Mouse (Mus musculus) limb, embryonic 11.5 days (tissue): Measurements from ENCODE around the gene Lrrc28. TPM values are rescaled to one million over a fixed set of nuclear protein-coding genes. Genes with fewer than 3 reads are reported as not detected.

ENCODE experiments used
- ATAC-seq: fragments of 200-750 bp; cut with Nextera tagmentation; 2 replicates; pipeline ENCODE4 v1.8.0; 2017; ENCODE audit warnings: low read depth; ENCODE audit not compliant: insufficient number of reproducible peaks, low FRiP score, low TSS enrichment
- DNase-seq: peaks from one replicate; pipeline ENCODE4 v3.0.0-alpha.2; 2015; ENCODE audit warnings: low spot score
- H3K27ac ChIP-seq: fragments of 300-500 bp; sonication (generic); replicated peaks from 2 replicates; pipeline ENCODE4 v1.5.1; 2014; ENCODE audit warnings: low read depth, mild to moderate bottlenecking, low read length
- H3K27me3 ChIP-seq: fragments of 300-500 bp; sonication (generic); 2 replicates; pipeline ENCODE4 v1.6.1; 2014; ENCODE audit warnings: mild to moderate bottlenecking, low read length, mixed read lengths; ENCODE audit not compliant: control insufficient read depth, insufficient read depth
- H3K36me3 ChIP-seq: fragments of 300-500 bp; sonication (generic); 2 replicates; pipeline ENCODE4 v1.6.1; 2014; ENCODE audit warnings: mild to moderate bottlenecking, low read length, moderate library complexity, mixed read lengths; ENCODE audit not compliant: control insufficient read depth, insufficient read depth
- H3K4me1 ChIP-seq: fragments of 300-500 bp; sonication (generic); 2 replicates; pipeline ENCODE4 v1.6.1; 2014; ENCODE audit warnings: low read length, mixed read lengths; ENCODE audit not compliant: control insufficient read depth, insufficient read depth
- H3K4me2 ChIP-seq: fragments of 300-500 bp; sonication (generic); 2 replicates; pipeline ENCODE4 v1.6.1; 2014; ENCODE audit warnings: low read depth, mild to moderate bottlenecking, moderate library complexity; ENCODE audit not compliant: severe bottlenecking
- H3K4me3 ChIP-seq: fragments of 300-500 bp; sonication (generic); 2 replicates; pipeline ENCODE4 v1.5.1; 2014; ENCODE audit warnings: low read depth, low read length
- H3K9ac ChIP-seq: fragments of 300-500 bp; sonication (generic); 2 replicates; pipeline ENCODE4 v1.6.1; 2014; ENCODE audit warnings: mild to moderate bottlenecking, low read length
- H3K9me3 ChIP-seq: fragments of 300-500 bp; sonication (generic); 2 replicates; pipeline ENCODE4 v1.6.1; 2016; ENCODE audit warnings: low read length; ENCODE audit not compliant: control insufficient read depth
- WGBS: fragments of 180-500 bp; shearing (Covaris S2); extraction: QIAGEN DNeasy Blood & Tissue Kit; methylation state at CpG from one replicate; pipeline ENCODE4 v1.1.7; 2014; 5-methylcytosine and 5-hydroxymethylcytosine counted together
- polyA plus RNA-seq: library from polyadenylated mRNA; unstranded; fragments of >200 nt; fragmentation: Nextera tagmentation; extraction: Ambion mirVana; gene quantifications from 2 replicates; pipeline ENCODE4 v1.2.1, GENCODE M21; 2014

Gene Lrrc28
- polyA plus RNA-seq, 1 experiment from 2014 or later = 20.9 TPM

DNA sequence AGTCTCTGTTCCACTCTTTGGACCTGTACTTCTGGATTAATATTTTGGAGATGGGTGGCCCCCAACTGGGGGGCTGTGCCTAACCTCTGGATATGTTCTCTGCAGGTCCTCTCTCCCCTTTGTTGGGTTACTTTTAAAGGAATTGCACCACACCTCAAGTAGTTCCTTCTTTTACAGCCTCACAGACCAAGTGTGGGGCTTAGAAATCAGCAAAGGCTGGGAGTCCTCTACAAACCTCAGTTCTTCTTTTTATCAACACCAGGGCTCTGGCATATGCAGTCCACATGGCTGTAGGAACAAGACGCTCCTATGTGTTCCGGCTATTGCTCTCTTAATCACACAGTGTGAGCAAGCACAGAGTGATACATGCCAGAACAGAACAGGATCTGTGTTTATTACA lies 93.8 kb downstream of the Lrrc28 start:
- no peak overlapping the region for H3K27ac ChIP-seq
- H3K27me3 ChIP-seq = no peaks in the 10 kb centered on the region
- no peak overlapping the region for H3K4me3 ChIP-seq
- H3K9me3 ChIP-seq = no peaks in the 10 kb centered on the region
- no peak overlapping the region for H3K4me2 ChIP-seq
- 86% methylated on average over 2 of the region's 2 CpGs for WGBS
- H3K4me1 ChIP-seq = no peaks in the 10 kb centered on the region
- ATAC-seq (no peak), DNase-seq (no peak)
- no peak overlapping the region for H3K9ac ChIP-seq
- H3K36me3 ChIP-seq = no peaks in the 10 kb centered on the region

DNA sequence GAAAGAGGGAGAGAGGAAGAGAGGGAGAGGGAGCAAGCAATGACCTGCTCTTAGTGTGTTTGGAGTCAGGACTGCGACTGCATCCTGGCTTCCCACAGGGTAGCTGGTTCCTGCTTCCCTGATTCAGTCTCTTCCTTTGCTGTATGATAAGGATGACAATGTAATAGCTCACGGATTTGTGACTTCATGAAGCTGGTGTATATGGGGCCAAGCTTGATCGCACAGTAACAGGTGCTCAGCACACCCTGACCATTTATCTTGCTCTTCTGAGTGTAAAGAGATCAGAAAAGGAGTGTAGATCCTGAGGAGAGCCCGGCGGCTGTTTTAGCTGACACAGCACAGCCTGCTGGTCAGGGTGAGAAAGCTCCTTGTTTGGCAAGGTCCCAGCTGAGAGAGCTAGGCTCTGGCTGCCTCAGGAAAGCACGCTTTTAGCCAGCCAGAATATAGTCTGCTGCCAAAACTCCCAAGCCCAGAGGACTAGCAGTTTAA lies 96.0 kb downstream of the Lrrc28 start:
- Histone ChIP-seq H3K4me1 (no peaks in the 10 kb centered on the region), H3K9me3 (no peaks in the 10 kb centered on the region), H3K9ac (no peak overlapping the region), H3K36me3 (no peaks in the 10 kb centered on the region), H3K27ac (no peak overlapping the region), H3K27me3 (no peaks in the 10 kb centered on the region), H3K4me3 (no peak overlapping the region), H3K4me2 (no peak overlapping the region)
- DNase-seq = peak; percentile 61
- 37% methylated on average over 6 of the region's 6 CpGs for WGBS
- no peak for ATAC-seq

DNA sequence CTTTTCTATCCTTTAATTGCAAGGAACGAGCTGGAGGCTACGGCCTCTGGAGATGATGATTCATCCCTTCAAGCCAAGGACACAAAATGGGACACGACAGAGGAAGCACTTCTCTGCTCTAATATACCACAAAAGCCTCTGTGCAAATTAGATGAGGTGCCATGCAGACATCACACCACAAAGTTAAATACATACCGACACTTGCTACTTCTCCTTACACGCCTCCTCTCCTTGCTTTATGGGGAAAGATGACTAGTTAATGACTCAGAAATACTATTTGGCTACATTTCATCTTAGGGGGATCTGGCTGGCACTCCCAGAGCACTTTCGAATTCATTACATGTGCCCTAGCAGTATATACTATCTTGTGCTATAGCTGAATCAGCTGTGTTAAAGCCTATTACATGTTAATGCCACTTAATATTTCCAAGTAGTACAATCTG lies 96.4 kb downstream of the Lrrc28 start:
- no peak overlapping the region for H3K27ac ChIP-seq
- WGBS = 82% methylated on average over 6 of the region's 6 CpGs
- ATAC-seq = no peak

DNA sequence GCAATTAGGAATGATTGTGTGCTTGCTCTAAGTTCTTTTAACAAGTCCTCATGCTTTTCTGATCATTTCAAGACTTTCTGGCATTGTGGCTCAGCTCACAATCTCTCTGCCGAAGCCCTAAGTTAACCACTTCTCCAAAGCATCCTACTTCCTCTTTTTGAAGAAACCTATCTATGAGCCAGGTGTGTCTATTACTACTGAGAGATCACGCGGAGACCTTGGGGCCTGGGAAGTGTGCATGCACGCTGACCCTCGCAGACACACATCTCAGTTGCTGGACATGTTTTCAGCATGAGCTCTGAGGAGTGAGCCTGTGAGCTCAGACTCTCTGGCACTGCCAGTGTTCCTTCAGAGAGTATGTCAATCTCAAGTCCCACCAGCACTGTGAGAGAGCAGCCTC lies 98.8 kb downstream of the Lrrc28 start:
- Histone ChIP-seq H3K9me3 (no peaks in the 10 kb centered on the region), H3K27me3 (no peaks in the 10 kb centered on the region), H3K9ac (no peak overlapping the region), H3K4me1 (no peaks in the 10 kb centered on the region), H3K4me3 (no peak overlapping the region), H3K36me3 (no peaks in the 10 kb centered on the region), H3K27ac (no peak overlapping the region), H3K4me2 (no peak overlapping the region)
- no peak for ATAC-seq
- DNase-seq = no peak
- WGBS = 90% methylated on average over 5 of the region's 5 CpGs

More for the DNA sequence above, 96.4 kb downstream of the Lrrc28 start:
- Histone ChIP-seq H3K4me1 (no peaks in the 10 kb centered on the region), H3K36me3 (no peaks in the 10 kb centered on the region), H3K9ac (no peak overlapping the region), H3K4me2 (no peak overlapping the region), H3K27me3 (no peaks in the 10 kb centered on the region), H3K9me3 (no peaks in the 10 kb centered on the region), H3K4me3 (no peak overlapping the region)
- no peak for DNase-seq

DNA sequence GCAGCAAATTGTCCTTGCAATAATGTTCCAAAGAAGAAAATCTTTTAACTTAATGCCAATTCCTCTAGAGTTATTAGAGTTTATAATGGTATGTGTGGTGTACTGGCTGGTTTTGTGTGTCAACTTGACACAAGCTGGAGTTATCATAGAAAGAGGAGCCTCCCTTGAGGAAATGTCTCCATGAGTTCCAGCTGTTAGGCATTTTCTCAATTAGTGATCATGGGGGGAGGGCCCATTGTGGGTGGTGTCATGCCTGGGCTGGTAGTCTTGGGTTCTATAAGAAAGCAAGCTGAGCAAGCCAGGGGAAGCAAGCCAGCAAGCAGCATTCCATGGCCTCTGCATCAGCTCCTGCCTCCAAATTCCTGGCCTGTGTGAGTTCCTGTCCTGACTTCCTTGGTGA lies 100.5 kb downstream of the Lrrc28 start:
- DNase-seq = no peak
- no peaks in the 10 kb centered on the region for H3K9me3 ChIP-seq
- ATAC-seq = no peak
- no peaks in the 10 kb centered on the region for H3K36me3 ChIP-seq
- H3K9ac ChIP-seq = no peak overlapping the region
- no peak overlapping the region for H3K4me2 ChIP-seq
- no peak overlapping the region for H3K4me3 ChIP-seq
- H3K4me1 ChIP-seq = no peaks in the 10 kb centered on the region
- H3K27ac ChIP-seq = no peak overlapping the region
- no peaks in the 10 kb centered on the region for H3K27me3 ChIP-seq

DNA sequence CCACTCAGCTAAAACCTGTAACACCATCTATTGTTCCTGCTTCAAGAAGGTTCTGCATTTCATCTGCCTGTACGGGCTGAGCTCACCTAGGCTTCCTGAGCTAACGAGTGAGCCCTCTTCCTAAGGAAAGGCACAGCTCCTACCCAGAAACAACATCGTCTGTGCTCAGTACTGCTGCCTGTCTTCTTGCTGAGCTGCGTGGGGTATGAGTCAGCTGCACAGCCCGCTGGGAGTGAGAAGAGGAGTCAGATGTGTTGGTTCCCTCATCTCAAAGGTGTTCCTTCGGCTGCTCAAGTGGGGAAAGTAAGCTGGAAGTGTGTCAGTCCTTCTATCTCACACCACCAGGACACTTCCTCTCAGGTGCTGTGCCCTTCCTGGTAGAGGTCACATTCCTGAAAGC lies 101.4 kb downstream of the Lrrc28 start:
- Histone ChIP-seq H3K27me3 (no peaks in the 10 kb centered on the region), H3K4me2 (no peak overlapping the region), H3K4me3 (no peak overlapping the region), H3K27ac (no peak overlapping the region), H3K4me1 (no peaks in the 10 kb centered on the region), H3K9me3 (no peaks in the 10 kb centered on the region), H3K9ac (no peak overlapping the region), H3K36me3 (no peaks in the 10 kb centered on the region)
- ATAC-seq (no peak), DNase-seq (no peak)
- 85% methylated on average over 6 of the region's 6 CpGs for WGBS

DNA sequence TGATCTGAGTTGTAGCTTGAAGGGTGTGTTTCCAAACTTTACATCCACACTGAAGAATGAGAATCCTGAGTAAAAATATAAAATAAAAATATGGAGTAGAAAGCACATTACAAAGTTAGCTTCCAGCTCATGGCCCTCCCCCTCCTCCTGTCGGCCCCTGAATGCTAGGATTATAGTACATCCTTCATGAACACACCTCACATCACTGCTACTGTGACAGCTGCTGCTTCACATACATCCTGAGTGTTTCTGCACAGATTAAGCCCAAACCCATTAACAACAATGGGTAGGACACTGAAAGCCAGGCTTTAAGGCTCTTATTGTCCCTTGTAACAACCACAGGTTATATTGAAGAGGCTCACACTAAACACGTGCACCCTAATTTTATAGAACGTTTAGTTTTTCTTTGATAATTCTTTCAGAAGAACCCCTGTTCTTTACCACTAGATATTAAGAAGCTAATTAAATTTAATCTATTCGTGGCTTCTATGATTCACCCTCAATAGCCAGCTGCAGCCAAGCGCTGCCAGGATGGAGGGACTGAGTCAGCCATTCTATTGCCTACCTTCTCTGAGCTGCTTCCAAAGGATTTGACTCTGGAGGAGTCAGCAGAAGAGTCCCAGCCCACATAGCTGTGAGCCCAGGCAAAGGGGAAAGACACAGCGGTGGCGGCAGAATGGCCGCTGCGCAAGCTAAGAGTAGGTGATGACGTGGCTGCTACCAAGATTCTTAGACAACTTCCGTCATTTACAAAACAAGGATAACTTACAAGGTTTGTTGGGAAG lies 108.3 kb downstream of the Lrrc28 start:
- no peak for DNase-seq
- H3K9ac ChIP-seq = no peak overlapping the region
- H3K36me3 ChIP-seq = no peaks in the 10 kb centered on the region
- 93% methylated on average over 11 of the region's 11 CpGs for WGBS
- no peak for ATAC-seq
- no peak overlapping the region for H3K4me2 ChIP-seq
- H3K4me3 ChIP-seq = no peak overlapping the region
- no peaks in the 10 kb centered on the region for H3K4me1 ChIP-seq
- no peaks in the 10 kb centered on the region for H3K27me3 ChIP-seq
- no peaks in the 10 kb centered on the region for H3K9me3 ChIP-seq
- H3K27ac ChIP-seq = no peak overlapping the region

DNA sequence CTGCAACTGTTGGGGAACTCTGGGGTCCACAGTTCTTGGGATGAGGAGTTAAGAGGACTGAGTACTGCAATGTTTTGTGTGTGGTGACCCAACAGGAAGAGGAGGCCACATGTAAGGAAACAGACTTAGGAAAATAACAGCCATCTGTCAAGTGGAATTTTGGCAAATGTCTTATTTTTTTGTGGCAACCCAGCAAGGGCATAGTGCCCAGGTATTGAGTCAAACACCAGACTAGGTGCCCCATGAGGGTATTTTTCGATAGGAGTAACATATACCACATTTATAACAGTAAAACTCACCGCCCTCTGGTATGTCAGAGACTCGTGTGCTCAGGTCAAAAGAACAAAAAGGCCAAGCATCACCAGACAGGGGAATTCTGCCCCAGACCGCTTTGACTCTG lies 109.1 kb downstream of the Lrrc28 start:
- DNase-seq (no peak), ATAC-seq (no peak)
- no peak overlapping the region for H3K4me2 ChIP-seq
- no peaks in the 10 kb centered on the region for H3K4me1 ChIP-seq
- H3K27me3 ChIP-seq = no peaks in the 10 kb centered on the region
- H3K4me3 ChIP-seq = no peak overlapping the region
- 82% methylated on average over 4 of the region's 4 CpGs for WGBS
- no peaks in the 10 kb centered on the region for H3K36me3 ChIP-seq
- H3K9ac ChIP-seq = no peak overlapping the region
- H3K27ac ChIP-seq = no peak overlapping the region
- no peaks in the 10 kb centered on the region for H3K9me3 ChIP-seq

DNA sequence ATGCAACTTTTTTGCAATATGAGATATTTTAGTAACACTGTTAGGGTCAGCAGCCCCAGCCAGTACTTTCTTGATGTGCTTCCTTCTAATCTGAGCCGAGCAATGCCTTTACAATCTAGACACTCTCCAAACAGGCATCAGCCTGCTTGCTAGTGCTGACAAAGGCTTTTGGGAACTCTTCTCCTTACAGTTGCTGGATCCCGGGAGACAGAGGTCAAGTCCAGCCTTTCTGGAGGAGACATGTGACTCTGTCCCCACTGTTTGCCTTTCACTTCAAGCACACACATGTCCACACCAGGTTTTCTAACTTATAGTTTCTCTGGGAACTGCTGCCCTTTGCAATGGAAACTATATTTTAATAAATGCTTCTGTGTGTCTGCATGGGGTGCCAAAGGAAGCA lies 114.1 kb downstream of the Lrrc28 start:
- no peaks in the 10 kb centered on the region for H3K4me1 ChIP-seq
- no peak for DNase-seq
- no peak overlapping the region for H3K27ac ChIP-seq
- no peak overlapping the region for H3K4me3 ChIP-seq
- H3K36me3 ChIP-seq = no peaks in the 10 kb centered on the region
- H3K27me3 ChIP-seq = no peaks in the 10 kb centered on the region
- H3K9ac ChIP-seq = no peak overlapping the region
- H3K9me3 ChIP-seq = no peaks in the 10 kb centered on the region
- H3K4me2 ChIP-seq = no peak overlapping the region
- ATAC-seq = no peak
- 80% methylated on average over 2 of the region's 2 CpGs for WGBS
